Mouse (Mus musculus): ENCODE data around the gene Ehhadh.

DNA sequence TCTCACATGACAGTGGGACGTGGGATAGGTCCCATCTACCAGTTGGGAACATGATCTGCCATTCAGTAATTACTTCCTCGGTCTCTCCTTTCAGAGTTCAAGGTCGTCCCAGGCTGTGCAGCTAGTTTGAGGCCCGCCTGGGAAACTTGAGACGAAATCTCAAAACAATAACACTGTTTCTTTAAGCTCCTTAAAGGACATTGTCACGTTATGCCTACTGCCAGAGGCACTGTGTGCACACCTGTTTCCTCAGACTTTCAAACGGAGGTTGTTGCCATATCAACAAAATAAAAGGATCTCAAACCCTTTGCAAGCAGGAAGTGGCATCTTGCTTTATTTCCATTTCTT, 48.0 kb upstream of the Ehhadh start:
- no peak for TF ChIP-seq EP300 (IDR thresholded peaks at IDR 0.05; ENCODE audit: low read depth)
- TF ChIP-seq CTCF (IDR thresholded peaks at IDR 0.05; ENCODE audit: low read depth) = no peak
